Mouse (Mus musculus) retina, postnatal 1 day (tissue): ENCODE measurements around the gene Tex2.
"Not testable (repeated sequence)": the region's sequence is repeated elsewhere in the genome, so short reads cannot be mapped to it uniquely, and the experiment has no call there.

Source experiments
- DNase-seq: peaks from one replicate; pipeline ENCODE4 v3.0.0-alpha.2; 2012

The Tex2 gene

DNA sequence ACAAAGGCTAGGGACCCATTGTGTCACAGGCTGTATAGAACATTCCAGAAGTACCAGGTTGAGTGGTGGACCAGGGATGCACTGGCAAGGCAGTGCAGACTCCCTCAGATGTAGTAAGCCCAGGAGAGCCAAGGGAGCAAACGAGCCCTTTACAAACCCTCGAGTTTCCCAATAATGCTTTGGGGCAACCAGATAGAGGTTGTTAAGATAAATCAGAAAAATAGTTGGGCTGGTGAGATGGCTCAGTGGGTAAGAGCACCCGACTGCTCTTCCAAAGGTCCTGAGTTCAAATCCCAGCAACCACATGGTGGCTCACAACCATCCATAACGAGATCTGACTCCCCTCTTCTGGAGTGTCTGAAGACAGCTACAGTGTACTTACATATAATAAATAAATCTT is 5.5 kb upstream of the Tex2 start:
- DNase-seq: not testable (repeated sequence)

- no peak for DNase-seq
Observed at GRCm38 (mm10) chr11:106617821-106618580, 4.8 kb upstream of the Tex2 start.

- no peak for DNase-seq
Observed at GRCm38 (mm10) chr11:106615561-106615960, 2.3 kb upstream of the Tex2 start.

GRCm38 (mm10) chr11:106614339-106614645 is 1.1 kb upstream of the Tex2 start:
- no peak for DNase-seq

DNA sequence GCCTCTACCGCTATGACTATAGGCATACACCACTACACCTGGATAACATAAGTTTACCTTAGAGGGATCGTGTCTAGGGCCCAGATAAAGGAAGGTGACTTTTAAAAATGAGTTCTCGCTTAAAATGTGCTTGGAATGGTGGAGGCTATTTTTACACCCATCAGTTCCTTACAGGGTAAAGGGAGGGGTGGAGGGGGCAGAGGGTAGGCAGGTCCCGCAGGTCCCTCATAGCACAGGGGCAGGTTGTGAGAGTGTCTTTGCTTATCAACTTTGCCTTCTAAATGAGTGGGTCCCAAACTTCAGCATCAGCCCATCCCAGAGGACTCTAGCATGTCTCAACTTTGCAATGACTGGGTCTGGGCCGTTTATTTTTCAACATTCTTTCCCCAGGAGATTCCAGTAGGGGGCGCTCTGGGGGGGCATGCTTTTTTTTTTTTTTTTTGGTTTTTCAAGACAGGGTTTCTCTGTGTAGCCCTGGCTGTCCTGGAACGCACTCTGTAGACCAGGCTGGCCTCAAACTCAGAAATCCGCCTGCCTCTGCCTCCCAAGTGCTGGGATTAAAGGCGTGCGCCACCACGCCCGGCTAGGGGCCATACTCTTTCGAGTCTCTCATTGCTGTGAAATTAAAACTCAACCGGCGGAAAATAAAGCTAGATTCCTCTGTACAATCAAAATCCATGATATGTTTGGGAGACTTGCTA is 565 bp upstream of the Tex2 start:
- DNase-seq: no peak

DNA sequence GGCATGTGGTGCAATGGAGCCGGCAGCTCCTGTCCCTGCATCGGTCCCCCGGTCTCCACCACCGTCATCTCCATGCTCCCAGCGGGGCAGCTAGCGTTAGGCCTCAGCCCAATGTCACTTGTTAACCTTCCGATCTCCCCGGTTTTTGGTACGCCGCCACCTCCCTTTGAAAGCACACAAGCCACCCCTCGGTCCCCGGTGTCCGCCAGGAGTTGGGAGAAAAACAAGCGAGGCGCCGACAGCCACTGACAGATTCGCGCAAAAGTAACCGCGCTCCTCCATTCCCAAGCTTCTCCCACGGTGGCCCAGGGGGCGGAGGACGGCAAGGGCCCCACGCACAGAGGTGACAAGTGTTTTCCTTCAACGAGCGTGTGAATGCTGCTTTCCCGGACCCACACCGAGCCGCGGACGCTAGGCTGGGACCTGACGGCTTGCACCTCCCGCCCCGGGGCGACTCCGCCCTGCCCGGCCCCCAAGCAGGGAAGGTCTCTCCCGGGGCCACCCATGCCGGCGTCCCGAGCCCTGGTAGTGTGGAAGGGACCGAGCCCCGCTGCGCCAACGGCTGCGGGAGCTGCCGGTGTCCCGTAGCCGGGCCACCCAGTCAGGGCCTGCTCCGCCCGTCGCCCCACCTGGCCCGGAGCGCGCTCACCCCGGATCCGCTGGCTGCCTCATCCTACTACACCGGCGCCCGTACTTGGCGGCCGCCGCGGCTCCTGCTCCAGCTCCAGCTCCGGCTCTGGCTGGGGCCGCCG is 838 bp downstream of the Tex2 start:
- peak; percentile 63 for DNase-seq

- no peak for DNase-seq
Observed at GRCm38 (mm10) chr11:106609731-106610130, 3.5 kb downstream of the Tex2 start.

DNA sequence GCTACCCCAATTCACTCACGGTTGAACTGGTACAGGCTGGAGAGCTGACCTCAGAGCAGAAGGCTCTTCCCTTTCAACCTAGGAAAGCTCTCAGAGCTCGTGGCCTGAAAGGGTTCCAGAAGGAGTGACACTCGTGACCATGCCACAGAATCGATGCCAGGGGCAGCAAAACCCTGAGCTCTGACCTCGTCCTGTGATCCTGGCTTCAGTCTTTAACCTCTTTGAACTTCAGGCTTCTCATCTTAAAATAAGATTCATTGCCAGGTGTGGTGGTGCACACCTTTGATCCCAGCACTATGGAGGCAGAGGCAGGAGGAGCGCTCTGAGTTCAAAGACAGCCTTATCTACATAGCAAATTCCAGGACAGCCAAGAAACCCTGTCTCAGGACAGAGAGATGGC is 5.9 kb downstream of the Tex2 start:
- DNase-seq: no peak

GRCm38 (mm10) chr11:106606042-106606441 is 7.2 kb downstream of the Tex2 start:
- DNase-seq: no peak

DNA sequence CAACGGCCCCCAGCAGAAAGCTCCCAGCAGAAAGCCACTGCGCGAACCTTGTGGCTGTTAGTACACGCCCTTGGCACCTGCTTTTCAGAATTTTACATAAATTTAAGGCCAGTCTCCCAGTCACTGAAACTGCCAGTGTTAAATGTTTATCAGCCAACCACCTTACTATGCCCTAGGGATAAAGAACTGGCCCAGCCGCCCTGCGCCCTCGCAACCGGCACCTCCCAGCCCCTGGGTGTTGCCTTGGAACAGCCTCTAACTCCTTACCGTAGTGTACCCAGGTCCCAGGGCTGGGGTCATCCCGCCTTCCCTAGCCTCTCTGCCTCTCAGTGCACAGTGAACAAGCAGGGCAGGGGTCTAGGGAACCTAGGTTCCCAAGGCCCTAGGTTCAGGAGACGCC is 10.0 kb downstream of the Tex2 start:
- no peak for DNase-seq

DNA sequence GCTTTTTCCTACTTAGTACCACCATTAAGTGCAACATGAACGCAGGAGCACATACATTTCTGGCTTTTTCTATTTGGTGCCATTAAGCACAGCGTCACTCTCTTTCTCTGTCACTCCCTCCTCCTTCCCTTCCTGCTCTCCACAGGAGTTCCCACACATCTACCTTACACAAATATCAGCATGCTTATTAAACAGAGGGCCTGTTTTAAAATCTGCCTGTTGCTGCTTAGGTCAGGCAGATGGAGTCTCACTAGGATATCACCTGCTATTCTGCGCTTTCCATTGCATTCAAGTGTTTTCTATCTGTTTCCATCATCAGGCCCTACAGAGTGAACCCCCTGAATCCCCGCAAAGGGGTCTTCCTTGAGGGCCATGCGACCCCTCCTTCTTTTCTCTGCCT is 13.1 kb downstream of the Tex2 start:
- DNase-seq: no peak

DNA sequence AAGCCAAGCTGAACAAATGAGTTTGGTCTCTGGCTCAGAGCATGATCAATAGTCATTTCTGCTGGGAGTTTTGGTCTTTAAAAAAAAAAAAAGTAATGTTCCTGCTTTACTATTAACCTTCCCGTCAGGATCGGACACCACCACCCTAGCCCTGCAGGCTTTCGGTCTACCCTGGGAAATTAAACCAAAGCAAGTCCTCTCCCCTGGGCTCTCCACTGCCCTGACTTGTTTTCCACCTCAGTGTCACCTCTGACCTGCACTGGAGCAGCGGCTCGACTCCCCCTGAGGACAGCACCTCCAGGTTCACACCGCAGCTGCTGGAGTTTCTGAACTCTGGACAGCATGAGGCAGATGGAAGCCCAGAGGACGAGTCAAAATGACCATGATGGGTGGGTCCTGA is 13.9 kb downstream of the Tex2 start:
- no peak for DNase-seq

DNA sequence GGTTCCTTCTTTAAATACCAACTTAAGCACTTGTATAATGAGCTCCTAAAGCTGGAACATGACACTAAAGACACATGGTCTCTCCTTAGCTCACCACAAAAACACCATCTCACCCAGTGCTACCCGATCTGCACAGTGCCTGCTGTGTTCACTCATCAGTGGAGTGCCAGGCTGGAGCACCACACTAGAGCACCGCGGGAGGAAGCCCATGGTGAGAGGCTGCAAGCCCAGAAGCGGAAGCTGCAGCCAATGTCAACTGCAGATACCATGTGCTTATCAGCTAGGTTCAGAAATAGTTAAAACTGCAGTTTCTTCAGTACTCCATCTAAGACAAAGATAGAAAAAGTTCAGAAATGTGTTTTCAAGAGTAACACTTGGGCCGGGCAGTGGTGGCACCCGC is 14.9 kb downstream of the Tex2 start:
- no peak for DNase-seq

DNA sequence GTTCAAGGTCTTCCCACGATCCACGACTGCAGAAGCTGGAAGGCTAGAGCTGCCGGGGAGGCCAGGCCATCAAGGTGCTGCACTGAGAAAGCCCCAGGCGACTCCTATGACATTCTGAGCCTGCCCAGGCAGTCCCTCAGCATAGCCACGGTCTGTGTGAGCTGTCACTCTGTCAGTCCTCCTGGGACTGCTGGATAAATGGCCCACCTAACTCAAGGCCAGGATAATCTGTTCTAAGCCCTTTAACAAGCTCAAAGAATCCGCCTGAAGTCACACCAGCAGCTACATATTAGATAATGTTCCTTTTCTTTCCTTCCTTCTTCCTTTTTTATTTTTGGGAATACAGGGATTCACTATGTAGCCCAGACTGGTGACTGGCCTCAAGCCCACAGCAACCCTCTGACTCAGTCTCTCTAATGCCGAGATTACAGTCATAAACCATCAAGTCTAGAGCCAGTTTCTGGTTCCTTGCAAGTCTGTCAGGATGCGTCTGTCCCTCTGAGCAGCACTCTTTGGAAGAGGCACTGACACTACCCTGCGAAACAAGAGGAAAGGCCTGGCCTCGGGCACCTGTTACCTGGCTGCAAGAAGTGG is 15.4 kb downstream of the Tex2 start:
- DNase-seq: no peak

GRCm38 (mm10) chr11:106591183-106591582 is 22.0 kb downstream of the Tex2 start:
- no peak for DNase-seq

DNA sequence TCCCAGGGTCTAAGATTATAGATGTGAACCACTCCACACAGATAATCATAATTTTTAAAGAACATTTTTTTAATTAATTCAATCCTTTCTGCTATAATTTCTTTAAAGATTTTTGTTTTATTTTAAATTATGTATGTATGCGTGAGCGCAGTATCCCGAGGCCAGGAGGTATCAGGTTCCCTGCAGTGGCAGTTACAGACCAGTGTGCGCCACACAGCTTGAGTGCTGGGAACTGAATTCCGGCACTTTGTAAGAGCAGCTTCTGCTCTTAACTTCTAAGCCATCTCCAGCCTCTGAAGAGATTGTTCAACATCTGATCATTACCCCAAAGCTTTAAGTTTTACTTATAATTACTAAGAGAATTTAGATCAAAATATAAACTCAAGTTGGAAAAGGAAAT is 23.1 kb downstream of the Tex2 start:
- DNase-seq: no peak

DNA sequence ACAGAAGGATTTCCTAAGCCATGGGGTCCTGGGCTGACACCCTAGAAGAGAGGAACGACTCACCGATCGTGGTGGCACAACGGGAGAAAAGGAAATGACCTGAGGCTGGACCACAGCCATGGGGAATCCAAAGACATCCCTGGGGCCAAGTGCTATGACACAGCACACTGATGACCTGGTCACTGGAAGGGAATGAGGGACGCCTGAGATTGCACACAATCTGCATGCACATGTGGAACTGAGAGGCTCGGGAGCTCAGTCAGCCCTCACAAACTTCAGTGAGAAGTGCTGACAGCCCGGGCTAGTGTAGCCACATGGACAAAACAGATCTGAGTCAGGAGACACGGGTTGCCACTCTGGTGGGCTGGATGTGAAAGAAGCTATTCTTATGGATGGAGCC is 24.4 kb downstream of the Tex2 start:
- no peak for DNase-seq

- DNase-seq: no peak
Observed at GRCm38 (mm10) chr11:106587786-106588519, 25.3 kb downstream of the Tex2 start.

GRCm38 (mm10) chr11:106583801-106584200 is 29.4 kb downstream of the Tex2 start:
- DNase-seq: peak; percentile 42

DNA sequence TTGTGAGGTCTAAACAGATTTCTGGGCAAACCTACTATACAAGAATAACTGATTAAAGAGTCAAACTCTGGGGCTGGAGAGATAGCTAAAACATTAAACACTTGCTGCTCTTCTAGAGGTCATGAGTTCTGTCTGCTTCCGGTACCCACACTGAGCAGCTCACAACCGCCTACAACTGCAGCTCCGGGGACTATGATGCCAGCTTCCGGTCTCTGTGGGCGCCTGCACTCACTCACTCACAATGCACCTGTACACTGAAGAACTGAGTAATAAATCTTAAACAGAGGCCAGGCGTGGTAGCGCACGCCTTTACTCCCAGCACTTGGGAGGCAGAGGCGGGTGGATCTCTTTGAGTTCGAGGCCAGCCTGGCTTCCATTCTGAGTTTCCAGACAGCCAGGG is 31.9 kb downstream of the Tex2 start:
- DNase-seq: no peak

- no peak for DNase-seq
Observed at GRCm38 (mm10) chr11:106580468-106580867, 32.8 kb downstream of the Tex2 start.

DNA sequence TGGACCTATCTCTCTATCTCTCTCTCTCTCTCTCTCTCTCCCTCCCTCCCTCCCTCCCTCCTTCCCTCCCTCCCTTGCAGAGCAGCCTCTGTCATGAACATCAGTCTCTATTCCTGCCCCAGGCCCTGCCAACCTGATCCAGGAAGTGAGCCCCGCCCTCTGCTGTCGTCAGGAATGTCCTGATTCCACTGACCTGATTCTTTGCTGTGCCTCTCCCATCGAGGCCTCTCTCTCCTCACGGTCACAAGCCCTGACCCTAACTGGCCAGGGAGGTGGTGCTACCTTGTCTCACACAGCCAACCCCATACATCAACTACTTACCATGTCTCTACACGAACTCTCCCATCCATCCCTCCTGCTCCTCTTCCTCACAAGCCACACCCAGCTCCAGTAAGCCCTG is 33.3 kb downstream of the Tex2 start:
- no peak for DNase-seq

GRCm38 (mm10) chr11:106579146-106579545 is 34.1 kb downstream of the Tex2 start:
- DNase-seq: no peak
